Mouse (Mus musculus) Patski (cell line): ENCODE data around the gene Tmem252. TPM values are rescaled to one million over a fixed set of nuclear protein-coding genes. Genes with fewer than 3 reads are reported as not detected.

Experiments
- ATAC-seq: fragments of 100-300 bp; one replicate; pipeline ENCODE4 v1.8.0; 2021
- CTCF ChIA-PET: fragments of 350-600 bp; sonication (Branson Sonifier 250); formaldehyde crosslinking; loops from one replicate; lab custom pipeline; 2022; ENCODE audit warnings: inconsistent platforms; lab: Charles Lee
- POLR2A ChIA-PET: fragments of 350-600 bp; sonication (Branson Sonifier 250); formaldehyde crosslinking; loops from one replicate; lab custom pipeline; 2022; ENCODE audit warnings: antibody characterized with exemption, inconsistent platforms; lab: Charles Lee
- DNase-seq: peaks from one replicate; pipeline ENCODE4 v3.0.0-alpha.2; 2011; ENCODE audit warnings: low read depth, low spot score
- H3K27me3 ChIP-seq: fragments of 371-371 bp; one replicate; pipeline ENCODE4 v1.5.1; 2021
- CTCF ChIP-seq: fragments of 100-300 bp; IDR thresholded peaks from one replicate; pipeline ENCODE4 v1.5.1; 2021
- in situ Hi-C: fragments of 300-500 bp; cut with MboI; formaldehyde crosslinking; loops from 3 replicates; pipeline ENCODE4 v1.11.1; 2018; ENCODE audit warnings: low pct_unique_long_range_greater_than_20kb, mixed read lengths
- polyA plus RNA-seq: library from polyadenylated mRNA; unstranded; gene quantifications from one replicate; pipeline ENCODE4 v1.2.3, GENCODE M21; 2021

The Tmem252 gene
- polyA plus RNA-seq = 7.2 TPM

- TF ChIP-seq CTCF = no peak
- ChIA-PET CTCF (interaction anchor here (1.3 to 1.6 kb wide), 2 partner anchors 30 to 196 kb away, joined by 3 read pairs; no protein-coding TSS in a partner anchor), POLR2A (no interaction called here)
- ATAC-seq (no peak), DNase-seq (no peak)
- no peaks in the 10 kb centered on the region for H3K27me3 ChIP-seq
- in situ Hi-C loops = no loop called here
Observed at GRCm38 (mm10) chr19:24673762-24674161, at the start of gene Tmem252. Gene Tmem252, plus strand, starts transcription at chr19:24674008.

- no peak for ATAC-seq
- in situ Hi-C loops = no loop called here
- ChIA-PET POLR2A (interaction anchor here (0.7 kb wide), 1 partner anchor 152 kb away, joined by 6 read pairs; no protein-coding TSS in a partner anchor), CTCF (interaction anchor here (0.8 to 1.4 kb wide), 2 partner anchors 76 to 107 kb away, joined by 3 read pairs; no protein-coding TSS in a partner anchor)
- TF ChIP-seq CTCF = no peak
- H3K27me3 ChIP-seq = no peaks in the 10 kb centered on the region
- no peak for DNase-seq
Observed at GRCm38 (mm10) chr19:24628049-24628448, 45.8 kb upstream of the Tmem252 start.

- CTCF ChIA-PET = interaction anchor here (1.6 kb wide), 1 partner anchor 71 kb away, joined by 4 read pairs; no protein-coding TSS in a partner anchor
- DNase-seq (no peak), ATAC-seq (no peak)
- POLR2A ChIA-PET = interaction anchor here (0.5 to 1.7 kb wide), 3 partner anchors 8 to 98 kb away, joined by 3 to 4 read pairs (median 4); no protein-coding TSS in a partner anchor
- in situ Hi-C loops = no loop called here
- no peak for TF ChIP-seq CTCF
- H3K27me3 ChIP-seq = no peaks in the 10 kb centered on the region
Observed at GRCm38 (mm10) chr19:24633008-24633407, 40.8 kb upstream of the Tmem252 start.

GRCm38 (mm10) chr19:24634602-24635001 is 39.2 kb upstream of the Tmem252 start:
- no peaks in the 10 kb centered on the region for H3K27me3 ChIP-seq
- ChIA-PET CTCF (interaction anchor here (0.7 to 2.2 kb wide), 23 partner anchors 8 to 334 kb away, joined by 3 to 13 read pairs (median 3); no protein-coding TSS in a partner anchor), POLR2A (interaction anchor here (1.7 kb wide), 1 partner anchor 11 kb away, joined by 4 read pairs; no protein-coding TSS in a partner anchor)
- in situ Hi-C loops = loop anchor here (5.0 kb wide), 1 partner anchor 68 kb away; no protein-coding TSS in a partner anchor
- ATAC-seq (peak; percentile 31), DNase-seq (no peak)
- TF ChIP-seq CTCF = peak; percentile 98

GRCm38 (mm10) chr19:24636616-24637015 is 37.2 kb upstream of the Tmem252 start:
- ChIA-PET POLR2A (no interaction called here), CTCF (no interaction called here)
- no peak for TF ChIP-seq CTCF
- DNase-seq (no peak), ATAC-seq (no peak)
- no peaks in the 10 kb centered on the region for H3K27me3 ChIP-seq
- in situ Hi-C loops = loop anchor here (5.0 kb wide), 1 partner anchor 66 kb away; no protein-coding TSS in a partner anchor

GRCm38 (mm10) chr19:24637988-24638387 is 35.8 kb upstream of the Tmem252 start:
- H3K27me3 ChIP-seq = no peaks in the 10 kb centered on the region
- no peak for TF ChIP-seq CTCF
- ChIA-PET CTCF (interaction anchor here (0.9 kb wide), 1 partner anchor 63 kb away, joined by 3 read pairs; no protein-coding TSS in a partner anchor), POLR2A (no interaction called here)
- no peak for ATAC-seq
- DNase-seq = no peak
- in situ Hi-C loops = loop anchor here (5.0 kb wide), 1 partner anchor 64 kb away; no protein-coding TSS in a partner anchor

- ChIA-PET CTCF (no interaction called here), POLR2A (no interaction called here)
- ATAC-seq (peak; percentile 68), DNase-seq (no peak)
- no peak for TF ChIP-seq CTCF
- in situ Hi-C loops = no loop called here
- no peaks in the 10 kb centered on the region for H3K27me3 ChIP-seq
Observed at GRCm38 (mm10) chr19:24640982-24641381, 32.8 kb upstream of the Tmem252 start.

GRCm38 (mm10) chr19:24644971-24645370 is 28.8 kb upstream of the Tmem252 start:
- no peak for ATAC-seq
- in situ Hi-C loops = no loop called here
- ChIA-PET POLR2A (no interaction called here), CTCF (no interaction called here)
- no peak for DNase-seq
- H3K27me3 ChIP-seq = no peaks in the 10 kb centered on the region
- no peak for TF ChIP-seq CTCF

- ChIA-PET CTCF (no interaction called here), POLR2A (no interaction called here)
- TF ChIP-seq CTCF = no peak
- no peaks in the 10 kb centered on the region for H3K27me3 ChIP-seq
- in situ Hi-C loops = no loop called here
- no peak for DNase-seq
- no peak for ATAC-seq
Observed at GRCm38 (mm10) chr19:24646162-24646829, 27.5 kb upstream of the Tmem252 start.

GRCm38 (mm10) chr19:24648016-24648415 is 25.8 kb upstream of the Tmem252 start:
- ATAC-seq (no peak), DNase-seq (no peak)
- H3K27me3 ChIP-seq = no peaks in the 10 kb centered on the region
- ChIA-PET POLR2A (no interaction called here), CTCF (no interaction called here)
- in situ Hi-C loops = no loop called here
- no peak for TF ChIP-seq CTCF

GRCm38 (mm10) chr19:24650428-24650827 is 23.4 kb upstream of the Tmem252 start:
- no peak for ATAC-seq
- H3K27me3 ChIP-seq = no peaks in the 10 kb centered on the region
- DNase-seq = no peak
- TF ChIP-seq CTCF = no peak
- CTCF ChIA-PET = interaction anchor here (0.9 to 1.9 kb wide), 3 partner anchors 16 to 55 kb away, joined by 3 to 5 read pairs (median 3); no protein-coding TSS in a partner anchor
- in situ Hi-C loops = no loop called here
- POLR2A ChIA-PET = no interaction called here
